Mouse (Mus musculus) embryonic facial prominence, embryonic 15.5 days (tissue): ENCODE results near the gene Gripap1. TPM values are rescaled to one million over a fixed set of nuclear protein-coding genes. Genes with fewer than 3 reads are reported as not detected.
"Not testable (repeated sequence)": the region's sequence is repeated elsewhere in the genome, so short reads cannot be mapped to it uniquely, and the experiment has no call there.

Experiments used
- ATAC-seq: fragments of 200-750 bp; cut with Nextera tagmentation; 2 replicates; pipeline ENCODE4 v1.8.0; 2017; ENCODE audit warnings: low read depth, moderate TSS enrichment; ENCODE audit not compliant: insufficient number of reproducible peaks, low FRiP score, low TSS enrichment
- H3K27ac ChIP-seq: fragments of 300-500 bp; sonication (generic); replicated peaks from 2 replicates; pipeline ENCODE4 v1.5.1; 2015; ENCODE audit warnings: mild to moderate bottlenecking, inconsistent platforms
- H3K27me3 ChIP-seq: fragments of 300-500 bp; sonication (generic); 2 replicates; pipeline ENCODE4 v1.6.1; 2015; ENCODE audit warnings: inconsistent platforms
- H3K36me3 ChIP-seq: fragments of 300-500 bp; sonication (generic); 2 replicates; pipeline ENCODE4 v1.6.1; 2015; ENCODE audit warnings: mild to moderate bottlenecking, inconsistent platforms
- H3K4me1 ChIP-seq: fragments of 300-500 bp; sonication (generic); 2 replicates; pipeline ENCODE4 v1.6.1; 2015; ENCODE audit warnings: inconsistent platforms
- H3K4me2 ChIP-seq: fragments of 300-500 bp; sonication (generic); replicated peaks from 2 replicates; pipeline ENCODE4 v1.6.1; 2015; ENCODE audit warnings: mild to moderate bottlenecking, inconsistent platforms
- H3K4me3 ChIP-seq: fragments of 300-500 bp; sonication (generic); replicated peaks from 2 replicates; pipeline ENCODE4 v1.5.1; 2015; ENCODE audit warnings: mild to moderate bottlenecking, inconsistent platforms
- H3K9ac ChIP-seq: fragments of 300-500 bp; sonication (generic); 2 replicates; pipeline ENCODE4 v1.6.1; 2015; ENCODE audit warnings: inconsistent platforms
- H3K9me3 ChIP-seq: fragments of 300-500 bp; sonication (generic); replicated peaks from 2 replicates; pipeline ENCODE4 v1.6.1; 2016; ENCODE audit warnings: inconsistent platforms
- WGBS: fragments of 180-500 bp; shearing (Covaris S2); methylation state at CpG from one replicate; pipeline ENCODE4 v1.1.7; 2015; 5-methylcytosine and 5-hydroxymethylcytosine counted together
- polyA plus RNA-seq: library from polyadenylated mRNA; unstranded; fragments of >200 nt; fragmentation: Nextera tagmentation; extraction: Ambion mirVana; gene quantifications from 2 replicates; pipeline ENCODE4 v1.2.1, GENCODE M21; 2015

The Gripap1 gene
- 46.2 and 46.7 TPM in 2 replicates for polyA plus RNA-seq

GRCm38 (mm10) chrX:7789542-7790136, at the start of gene Gripap1:
Gene Gripap1, plus strand, starts transcription at chrX:7789765.
- 14% methylated on average over 24 of the region's 24 CpGs for WGBS
- no peak within 1 kb of the TSS for H3K27ac ChIP-seq
- no peaks in the 10 kb centered on the region for H3K9me3 ChIP-seq

GRCm38 (mm10) chrX:7740082-7740819, 49.3 kb upstream of the Gripap1 start:
- Histone ChIP-seq H3K27me3 (no peaks in the 10 kb centered on the region), H3K4me1 (no peaks in the 10 kb centered on the region), H3K4me3 (no peak overlapping the region), H3K36me3 (0 out of 2 replicates have a peak, but pooled peaks cover 3% of the 10 kb centered on the region), H3K9me3 (no peaks in the 10 kb centered on the region), H3K9ac (no peak overlapping the region), H3K27ac (peak overlapping the region; percentile 71), H3K4me2 (no peak overlapping the region)
- WGBS, result 50% methylated on average over 10 of the region's 10 CpGs
- ATAC-seq, result no peak

More at GRCm38 (mm10) chrX:7789542-7790136, at the start of gene Gripap1:
- Histone ChIP-seq H3K36me3 (no peaks in the 10 kb centered on the region), H3K4me3 (peak within 1 kb of the TSS; percentile 54), H3K4me2 (peak within 1 kb of the TSS; percentile 49), H3K27me3 (no peaks in the 10 kb centered on the region), H3K4me1 (0 out of 2 replicates have a peak, but pooled peaks cover 4% of the 10 kb centered on the region), H3K9ac (peak within 1 kb of the TSS; percentile 35)
- ATAC-seq, result peak; percentile 80; the same call in 1 of the 2 replicates

GRCm38 (mm10) chrX:7741103-7741502, 48.5 kb upstream of the Gripap1 start:
- 0 out of 2 replicates have a peak, but pooled peaks cover 1% of the 10 kb centered on the region for H3K36me3 ChIP-seq
- H3K9ac ChIP-seq, result no peak overlapping the region
- no peaks in the 10 kb centered on the region for H3K9me3 ChIP-seq
- WGBS, result 48% methylated on average over 5 of the region's 5 CpGs
- H3K27ac ChIP-seq, result 0 out of 2 replicates have a peak overlapping the region, but pooled peaks have one; percentile 48
- 0 out of 2 replicates have a peak overlapping the region, but pooled peaks have one; percentile 3 for H3K4me3 ChIP-seq
- H3K4me2 ChIP-seq, result no peak overlapping the region
- H3K27me3 ChIP-seq, result no peaks in the 10 kb centered on the region
- no peak for ATAC-seq
- H3K4me1 ChIP-seq, result no peaks in the 10 kb centered on the region

GRCm38 (mm10) chrX:7743470-7743869, 46.1 kb upstream of the Gripap1 start:
- no peaks in the 10 kb centered on the region for H3K9me3 ChIP-seq
- no peaks in the 10 kb centered on the region for H3K36me3 ChIP-seq
- H3K4me1 ChIP-seq, result no peaks in the 10 kb centered on the region
- no peak overlapping the region for H3K4me2 ChIP-seq
- no peaks in the 10 kb centered on the region for H3K27me3 ChIP-seq
- no peak for ATAC-seq
- no peak overlapping the region for H3K9ac ChIP-seq
- no peak overlapping the region for H3K27ac ChIP-seq
- WGBS, result 53% methylated on average over 5 of the region's 5 CpGs
- H3K4me3 ChIP-seq, result no peak overlapping the region

- Histone ChIP-seq H3K4me2 (no peak overlapping the region), H3K9ac (no peak overlapping the region), H3K4me3 (no peak overlapping the region), H3K36me3 (no peaks in the 10 kb centered on the region), H3K27ac (no peak overlapping the region), H3K27me3 (no peaks in the 10 kb centered on the region), H3K9me3 (no peaks in the 10 kb centered on the region), H3K4me1 (no peaks in the 10 kb centered on the region)
- ATAC-seq, result no peak
- 57% methylated on average over 1 of the region's 1 CpGs for WGBS
Measured at GRCm38 (mm10) chrX:7744940-7745339, 44.6 kb upstream of the Gripap1 start.

- Histone ChIP-seq H3K36me3 (no peaks in the 10 kb centered on the region), H3K4me3 (no peak overlapping the region), H3K9me3 (no peaks in the 10 kb centered on the region), H3K4me2 (no peak overlapping the region), H3K27me3 (no peaks in the 10 kb centered on the region), H3K27ac (no peak overlapping the region), H3K4me1 (no peaks in the 10 kb centered on the region), H3K9ac (no peak overlapping the region)
- WGBS, result 85% methylated on average over 8 of the region's 8 CpGs
- no peak for ATAC-seq
Measured at GRCm38 (mm10) chrX:7745429-7745828, 44.1 kb upstream of the Gripap1 start.

- H3K36me3 ChIP-seq, result no peaks in the 10 kb centered on the region
- WGBS, result 6% methylated on average over 54 of the region's 56 CpGs
Measured at GRCm38 (mm10) chrX:7750432-7751116, 39.0 kb upstream of the Gripap1 start, which contains the start of gene Ccdc120. Gene Ccdc120, minus strand, starts transcription at chrX:7750905.

GRCm38 (mm10) chrX:7753627-7754026, 35.9 kb upstream of the Gripap1 start:
- H3K4me1 ChIP-seq, H3K27me3 ChIP-seq, H3K4me3 ChIP-seq, H3K9me3 ChIP-seq, H3K36me3 ChIP-seq, H3K9ac ChIP-seq, H3K4me2 ChIP-seq, H3K27ac ChIP-seq, ATAC-seq: not testable (repeated sequence)
- WGBS, result 23% methylated on average over 3 of the region's 3 CpGs

More at GRCm38 (mm10) chrX:7750432-7751116, 39.0 kb upstream of the Gripap1 start, which contains the start of gene Ccdc120:
- Histone ChIP-seq H3K4me3 (peak within 1 kb of the TSS; percentile 66), H3K27ac (no peak within 1 kb of the TSS), H3K9me3 (no peaks in the 10 kb centered on the region), H3K4me1 (no peaks in the 10 kb centered on the region), H3K9ac (peak within 1 kb of the TSS; percentile 57), H3K4me2 (peak within 1 kb of the TSS; percentile 49), H3K27me3 (no peaks in the 10 kb centered on the region)
- peak; percentile 79 for ATAC-seq

GRCm38 (mm10) chrX:7762137-7762920, 27.2 kb upstream of the Gripap1 start, which contains the start of gene Tfe3:
Gene Tfe3, plus strand, starts transcription at chrX:7762560.
- 17% methylated on average over 38 of the region's 38 CpGs for WGBS
- Histone ChIP-seq H3K27ac (peak within 1 kb of the TSS; percentile 66), H3K9me3 (no peaks in the 10 kb centered on the region), H3K4me2 (peak within 1 kb of the TSS; percentile 57), H3K4me3 (peak within 1 kb of the TSS; percentile 63), H3K27me3 (no peaks in the 10 kb centered on the region), H3K9ac (peak within 1 kb of the TSS; percentile 53), H3K36me3 (peaks cover 7% of the 10 kb centered on the region; the same call in 1 of the 2 replicates), H3K4me1 (peaks cover 7% of the 10 kb centered on the region; the same call in 1 of the 2 replicates)
- ATAC-seq, result peak; percentile 97

- ATAC-seq, result no peak
- H3K27ac ChIP-seq, result peak overlapping the region; percentile 66
Measured at GRCm38 (mm10) chrX:7762921-7763197, 26.7 kb upstream of the Gripap1 start.

More at GRCm38 (mm10) chrX:7762921-7763197, 26.7 kb upstream of the Gripap1 start:
- no peaks in the 10 kb centered on the region for H3K9me3 ChIP-seq
- peaks cover 12% of the 10 kb centered on the region; the same call in 1 of the 2 replicates for H3K36me3 ChIP-seq
- H3K4me2 ChIP-seq, result peak overlapping the region; percentile 57
- H3K27me3 ChIP-seq, result no peaks in the 10 kb centered on the region
- WGBS, result 24% methylated on average over 21 of the region's 21 CpGs
- peak overlapping the region; percentile 53 for H3K9ac ChIP-seq
- H3K4me1 ChIP-seq, result peaks cover 7% of the 10 kb centered on the region; the same call in 1 of the 2 replicates
- H3K4me3 ChIP-seq, result peak overlapping the region; percentile 63
